ENCODE assay signal across 19 mouse cellular contexts in the genomic region with DNA sequence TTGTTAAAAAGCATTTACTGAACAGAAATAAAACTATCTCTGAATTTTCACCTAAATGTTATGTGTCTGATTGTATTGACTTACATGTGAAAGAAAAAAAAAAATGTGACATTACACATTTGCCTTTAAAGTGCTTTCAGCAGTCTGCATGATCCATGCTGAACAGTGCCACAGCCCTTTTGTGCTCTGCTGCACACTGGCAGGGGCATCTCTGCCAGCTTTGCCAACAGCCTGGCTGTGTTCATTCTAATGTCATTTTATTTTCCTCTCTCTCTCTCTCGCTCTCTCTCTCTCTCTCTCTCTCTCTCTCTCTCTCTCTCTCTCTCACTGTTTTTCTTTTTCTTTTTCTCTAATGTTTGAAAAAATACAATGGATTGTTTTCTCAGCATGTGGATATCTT. TPM values are rescaled to one million over a fixed set of nuclear protein-coding genes. Genes with fewer than 3 reads are reported as not detected.
"Had no signal": no experiment of that assay in that cellular context is flagged by ENCODE, and none has a peak within 500 bp of the region (broad histone marks: within the 10 kb centered on the region; RNA-seq: fewer than 3 reads in every experiment).

No protein-coding gene starts in this region.

- H3K4me1 ChIP-seq: liver, embryonic 13.5 days; midbrain, embryonic 12.5 days; neural tube, embryonic 12.5 days; neural tube, embryonic 15.5 days had no signal

- H3K9ac ChIP-seq: liver, embryonic 13.5 days; midbrain, embryonic 12.5 days; neural tube, embryonic 12.5 days; neural tube, embryonic 15.5 days had no signal

- H3K27ac ChIP-seq: kidney, postnatal 0 days; layer of hippocampus, adult 2 months; liver, embryonic 13.5 days; midbrain, embryonic 12.5 days; neural tube, embryonic 12.5 days; neural tube, embryonic 15.5 days; stomach, postnatal 0 days had no signal

- DNase-seq: kidney, postnatal 25 days; liver, embryonic 13.5 days; lung, adult 2 months; lung, postnatal 14 days; lung, postnatal 4 days; right cerebral cortex, adult 18-20 months; right cerebral cortex, postnatal 14 days; right cerebral cortex, postnatal 4 days; thymus, adult 2 months; thymus, postnatal 14 days; thymus, postnatal 4 days had no signal

- H3K4me3 ChIP-seq: layer of hippocampus, adult 2 months; liver, embryonic 13.5 days; midbrain, embryonic 12.5 days; neural tube, embryonic 12.5 days; neural tube, embryonic 15.5 days had no signal

- H3K9me3 ChIP-seq: liver, embryonic 13.5 days; midbrain, embryonic 12.5 days; neural tube, embryonic 12.5 days; neural tube, embryonic 15.5 days had no signal

- H3K27me3 ChIP-seq: liver, embryonic 13.5 days; midbrain, embryonic 12.5 days; neural tube, embryonic 12.5 days; neural tube, embryonic 15.5 days had no signal

- H3K4me2 ChIP-seq: liver, embryonic 13.5 days; midbrain, embryonic 12.5 days; neural tube, embryonic 12.5 days; neural tube, embryonic 15.5 days had no signal

- H3K36me3 ChIP-seq: liver, embryonic 13.5 days; midbrain, embryonic 12.5 days; neural tube, embryonic 12.5 days; neural tube, embryonic 15.5 days had no signal

RNA-seq across cellular contexts. Expression of a gene that starts 27.4 kb away (rescaled TPM):
- total RNA-seq: megakaryocyte progenitor cell, adult 5-6 weeks; megakaryocyte-erythroid progenitor cell, adult 5-6 weeks had no signal
